Mouse (Mus musculus) gastrocnemius, adult 2 months (tissue): ENCODE data around the gene Nos1ap. TPM values are rescaled to one million over a fixed set of nuclear protein-coding genes. Genes with fewer than 3 reads are reported as not detected.
A peak's percentile ranks its signal among the peaks of the same experiment; 100 is the strongest.

Source experiments
- DNase-seq: peaks from one replicate; pipeline ENCODE4 v3.0.0; 2022
- H3K27ac ChIP-seq: fragments of 200-600 bp; 2 replicates; pipeline ENCODE4 v1.8.1; 2022; ENCODE audit warnings: mild to moderate bottlenecking
- H3K4me3 ChIP-seq: fragments of 200-600 bp; 2 replicates; pipeline ENCODE4 v1.8.1; 2022; ENCODE audit warnings: mild to moderate bottlenecking, moderate library complexity
- CTCF ChIP-seq: fragments of 200-600 bp; IDR thresholded peaks from 2 replicates; pipeline ENCODE4 v1.8.1; 2022; ENCODE audit warnings: antibody characterized with exemption, mild to moderate bottlenecking, moderate library complexity
- intact Hi-C: fragments of 180-260 bp; cut with DNase I; formaldehyde crosslinking; loops from one replicate; pipeline ENCODE4 v1.15.1; 2025
- total RNA-seq, 2 experiments: library from RNA; stranded (reverse); gene quantifications; 2 replicates each; pipeline ENCODE4 v1.2.3; 2021

The Nos1ap gene
- total RNA-seq, 2 experiments from 2014 or later = 0.79 to 2.0 TPM

- no peak for TF ChIP-seq CTCF
- Histone ChIP-seq H3K27ac (no peak overlapping the region), H3K4me3 (no peak overlapping the region)
- intact Hi-C loops = no loop called here
- DNase-seq = no peak
Measured at GRCm38 (mm10) chr1:170580485-170581110, 9.1 kb downstream of the Nos1ap start.

GRCm38 (mm10) chr1:170579476-170579875 is 10.2 kb downstream of the Nos1ap start:
- no peak for TF ChIP-seq CTCF
- H3K27ac ChIP-seq = no peak overlapping the region
- intact Hi-C loops = no loop called here
- DNase-seq = no peak
- no peak overlapping the region for H3K4me3 ChIP-seq

GRCm38 (mm10) chr1:170579063-170579462 is 10.6 kb downstream of the Nos1ap start:
- DNase-seq = no peak
- no peak overlapping the region for H3K4me3 ChIP-seq
- H3K27ac ChIP-seq = no peak overlapping the region
- no peak for TF ChIP-seq CTCF
- intact Hi-C loops = no loop called here

- no peak for TF ChIP-seq CTCF
- intact Hi-C loops = no loop called here
- H3K4me3 ChIP-seq = no peak overlapping the region
- H3K27ac ChIP-seq = no peak overlapping the region
- DNase-seq = no peak
Measured at GRCm38 (mm10) chr1:170576728-170577065, 13.0 kb downstream of the Nos1ap start.

GRCm38 (mm10) chr1:170576012-170576727 is 13.5 kb downstream of the Nos1ap start:
- H3K27ac ChIP-seq = no peak overlapping the region
- DNase-seq = no peak
- TF ChIP-seq CTCF = no peak
- H3K4me3 ChIP-seq = no peak overlapping the region
- intact Hi-C loops = no loop called here

GRCm38 (mm10) chr1:170573117-170573516 is 16.5 kb downstream of the Nos1ap start:
- Histone ChIP-seq H3K4me3 (no peak overlapping the region), H3K27ac (no peak overlapping the region)
- no peak for TF ChIP-seq CTCF
- intact Hi-C loops = no loop called here
- no peak for DNase-seq

GRCm38 (mm10) chr1:170566969-170567368 is 22.7 kb downstream of the Nos1ap start:
- DNase-seq = no peak
- H3K27ac ChIP-seq = no peak overlapping the region
- H3K4me3 ChIP-seq = no peak overlapping the region
- intact Hi-C loops = no loop called here
- no peak for TF ChIP-seq CTCF

GRCm38 (mm10) chr1:170566538-170566937 is 23.1 kb downstream of the Nos1ap start:
- Histone ChIP-seq H3K4me3 (no peak overlapping the region), H3K27ac (no peak overlapping the region)
- TF ChIP-seq CTCF = no peak
- intact Hi-C loops = no loop called here
- DNase-seq = no peak

- no peak for TF ChIP-seq CTCF
- H3K4me3 ChIP-seq = no peak overlapping the region
- intact Hi-C loops = no loop called here
- no peak overlapping the region for H3K27ac ChIP-seq
- no peak for DNase-seq
Measured at GRCm38 (mm10) chr1:170564926-170565325, 24.7 kb downstream of the Nos1ap start.

- H3K4me3 ChIP-seq = no peak overlapping the region
- no peak for DNase-seq
- no peak for TF ChIP-seq CTCF
- intact Hi-C loops = no loop called here
- no peak overlapping the region for H3K27ac ChIP-seq
Measured at GRCm38 (mm10) chr1:170562431-170562830, 27.2 kb downstream of the Nos1ap start.

- no peak for DNase-seq
- intact Hi-C loops = no loop called here
- TF ChIP-seq CTCF = no peak
- Histone ChIP-seq H3K27ac (no peak overlapping the region), H3K4me3 (no peak overlapping the region)
Measured at GRCm38 (mm10) chr1:170560768-170561167, 28.9 kb downstream of the Nos1ap start.

- no peak for TF ChIP-seq CTCF
- DNase-seq = no peak
- intact Hi-C loops = no loop called here
- Histone ChIP-seq H3K27ac (no peak overlapping the region), H3K4me3 (no peak overlapping the region)
Measured at GRCm38 (mm10) chr1:170557962-170558361, 31.7 kb downstream of the Nos1ap start.

- Histone ChIP-seq H3K4me3 (no peak overlapping the region), H3K27ac (no peak overlapping the region)
- no peak for TF ChIP-seq CTCF
- no peak for DNase-seq
- intact Hi-C loops = no loop called here
Measured at GRCm38 (mm10) chr1:170556696-170557095, 33.0 kb downstream of the Nos1ap start.

GRCm38 (mm10) chr1:170554939-170555293 is 34.7 kb downstream of the Nos1ap start:
- intact Hi-C loops = no loop called here
- no peak for TF ChIP-seq CTCF
- Histone ChIP-seq H3K27ac (no peak overlapping the region), H3K4me3 (no peak overlapping the region)
- DNase-seq = peak; percentile 72
